Mouse (Mus musculus) lung, adult 2 months (tissue): ENCODE measurements around the gene Gpx6.

ENCODE experiments used
- CTCF ChIP-seq: fragments of 200-500 bp; IDR thresholded peaks from 2 replicates; pipeline ENCODE4 v1.5.1; 2011; ENCODE audit warnings: mild to moderate bottlenecking, low read length, control low read depth; ENCODE audit not compliant: insufficient read depth
- POLR2A ChIP-seq: fragments of 200-500 bp; IDR thresholded peaks from 2 replicates; pipeline ENCODE4 v1.6.1; 2011; ENCODE audit warnings: low read depth, mild to moderate bottlenecking, control low read depth, low read length, borderline replicate concordance; ENCODE audit errors: extremely low read depth

DNA sequence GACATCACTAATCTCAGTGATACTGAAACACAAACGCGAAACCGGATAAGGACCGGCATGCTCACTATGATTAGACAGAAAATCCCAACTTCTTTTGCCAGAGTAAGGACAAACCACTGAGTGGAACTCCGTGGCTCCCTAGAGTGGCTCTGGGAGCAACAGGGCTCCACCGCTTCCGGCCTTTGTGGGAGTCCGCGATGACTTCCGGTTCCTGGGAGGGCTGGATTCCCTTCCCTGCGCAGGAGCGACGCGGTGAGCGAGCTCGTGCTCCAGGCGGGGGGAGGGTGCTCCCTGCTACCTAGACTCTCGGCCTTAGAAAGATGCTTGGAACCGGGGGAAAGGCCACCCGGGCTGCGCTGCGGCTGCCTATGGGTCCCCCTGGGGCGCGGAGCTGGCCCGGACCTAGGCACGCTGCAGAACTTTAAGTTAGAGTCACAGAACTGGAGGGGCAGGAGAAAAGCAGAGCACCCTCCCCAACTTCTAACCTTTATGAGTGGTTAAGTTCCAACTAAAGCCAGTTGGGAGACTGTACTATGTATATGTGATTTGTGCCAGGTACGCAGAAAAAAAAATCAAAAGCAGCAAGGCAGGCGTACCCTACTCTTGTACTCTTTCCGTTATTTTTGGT, 50.8 kb downstream of the Gpx6 start, which contains the start of gene Zscan12:
- TF ChIP-seq POLR2A (peak; percentile 86; the same call in 1 of the 2 replicates), CTCF (no peak)
